Mouse (Mus musculus) adrenal gland, postnatal 10 days (tissue): Measurements from ENCODE around the gene Stra6. TPM values are rescaled to one million over a fixed set of nuclear protein-coding genes. Genes with fewer than 3 reads are reported as not detected.
A peak's percentile ranks its signal among the peaks of the same experiment; 100 is the strongest.

Experiments
- DNase-seq: peaks from one replicate; pipeline ENCODE4 v3.0.0; 2021; ENCODE audit warnings: mixed read lengths
- total RNA-seq, 2 experiments: library from RNA; stranded (reverse); gene quantifications; 2 replicates each; pipeline ENCODE4 v1.2.3; 2021

The Stra6 gene
- total RNA-seq, 2 experiments from 2014 or later, result 1.1 to 1.3 TPM

DNA sequence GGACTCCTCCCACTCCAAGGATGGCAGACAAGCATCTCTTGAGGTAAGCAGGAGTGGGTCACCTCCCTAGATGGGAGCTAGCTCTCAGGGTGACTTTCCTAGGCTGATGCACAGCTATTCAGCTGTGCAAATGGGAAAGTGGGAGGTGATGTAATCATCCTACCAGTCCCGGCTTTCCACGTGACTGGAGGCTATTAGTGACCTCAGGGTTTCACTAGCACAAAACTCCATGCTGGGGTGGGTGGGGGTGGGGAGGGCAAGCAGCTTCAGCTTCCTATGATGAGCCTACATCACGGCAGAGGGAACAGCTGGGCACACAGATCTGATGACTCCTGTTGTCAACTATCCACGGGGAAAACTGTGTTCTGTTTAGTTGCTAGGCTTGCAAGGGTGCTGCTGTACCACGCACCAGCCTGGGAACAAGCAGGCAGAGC, 111.2 kb downstream of the Stra6 start:
- no peak for DNase-seq

DNA sequence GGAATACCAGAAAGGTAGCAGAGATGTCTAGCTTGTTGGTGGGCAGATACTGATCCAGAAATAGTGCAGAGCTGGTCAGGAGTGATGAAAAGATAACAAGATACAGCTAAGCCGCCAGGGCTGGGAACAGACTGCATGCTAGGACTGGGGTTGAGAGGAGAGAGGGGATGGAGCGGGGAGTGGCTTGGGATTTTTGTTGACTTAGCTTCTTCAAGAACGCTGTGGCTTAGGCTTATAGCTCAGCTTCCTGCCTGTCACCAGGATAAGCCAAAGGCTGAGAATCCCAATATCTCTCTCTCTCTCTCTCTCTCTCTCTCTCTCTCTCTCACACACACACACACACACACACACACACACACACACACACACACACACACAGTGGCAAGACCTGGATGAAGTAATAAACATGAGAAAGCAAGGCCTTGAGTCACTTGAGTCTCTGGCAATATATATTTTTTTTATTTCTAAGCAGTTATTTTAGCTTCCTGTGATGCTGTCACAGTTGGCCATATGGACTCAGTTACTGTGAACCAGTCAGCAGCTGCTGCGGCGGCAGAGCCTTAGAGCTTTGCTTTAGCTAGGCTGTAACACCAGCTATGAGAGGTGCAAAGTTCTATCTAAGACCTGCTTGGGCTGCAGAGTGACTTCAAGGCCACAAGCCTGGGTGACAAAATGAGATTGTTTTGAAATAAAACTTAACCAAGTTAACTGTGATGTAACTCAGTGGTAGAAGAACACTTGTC, 112.3 kb downstream of the Stra6 start:
- no peak for DNase-seq

DNA sequence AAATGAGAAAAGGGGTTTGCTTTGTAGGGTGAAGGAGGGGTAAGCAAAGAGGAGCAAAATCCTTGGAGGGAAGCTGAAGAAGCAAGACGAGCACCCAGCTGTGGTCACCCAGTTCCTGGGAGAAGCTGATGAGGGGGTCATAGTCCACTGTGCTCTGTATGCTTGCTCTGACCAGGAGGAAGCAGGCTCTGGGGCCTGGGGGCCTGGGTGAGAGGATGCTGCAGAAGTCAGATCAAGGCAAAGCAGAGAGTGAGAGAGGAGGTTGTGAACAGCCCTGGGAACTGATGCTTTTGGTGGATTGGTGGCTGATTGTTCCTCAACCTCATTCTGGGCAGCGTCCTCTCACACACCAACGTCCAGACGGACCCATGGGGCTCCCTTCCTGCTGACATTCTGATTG, 113.6 kb downstream of the Stra6 start:
- DNase-seq, result no peak

- no peak for DNase-seq
Measured at GRCm38 (mm10) chr9:58179390-58179789, 115.8 kb downstream of the Stra6 start.

- DNase-seq, result no peak
Measured at GRCm38 (mm10) chr9:58184456-58184855, 120.9 kb downstream of the Stra6 start.

GRCm38 (mm10) chr9:58194222-58194621, 130.6 kb downstream of the Stra6 start:
- DNase-seq, result no peak

- DNase-seq, result no peak
Measured at GRCm38 (mm10) chr9:58195671-58196070, 132.1 kb downstream of the Stra6 start.

- no peak for DNase-seq
Measured at GRCm38 (mm10) chr9:58196141-58196540, 132.6 kb downstream of the Stra6 start.

DNA sequence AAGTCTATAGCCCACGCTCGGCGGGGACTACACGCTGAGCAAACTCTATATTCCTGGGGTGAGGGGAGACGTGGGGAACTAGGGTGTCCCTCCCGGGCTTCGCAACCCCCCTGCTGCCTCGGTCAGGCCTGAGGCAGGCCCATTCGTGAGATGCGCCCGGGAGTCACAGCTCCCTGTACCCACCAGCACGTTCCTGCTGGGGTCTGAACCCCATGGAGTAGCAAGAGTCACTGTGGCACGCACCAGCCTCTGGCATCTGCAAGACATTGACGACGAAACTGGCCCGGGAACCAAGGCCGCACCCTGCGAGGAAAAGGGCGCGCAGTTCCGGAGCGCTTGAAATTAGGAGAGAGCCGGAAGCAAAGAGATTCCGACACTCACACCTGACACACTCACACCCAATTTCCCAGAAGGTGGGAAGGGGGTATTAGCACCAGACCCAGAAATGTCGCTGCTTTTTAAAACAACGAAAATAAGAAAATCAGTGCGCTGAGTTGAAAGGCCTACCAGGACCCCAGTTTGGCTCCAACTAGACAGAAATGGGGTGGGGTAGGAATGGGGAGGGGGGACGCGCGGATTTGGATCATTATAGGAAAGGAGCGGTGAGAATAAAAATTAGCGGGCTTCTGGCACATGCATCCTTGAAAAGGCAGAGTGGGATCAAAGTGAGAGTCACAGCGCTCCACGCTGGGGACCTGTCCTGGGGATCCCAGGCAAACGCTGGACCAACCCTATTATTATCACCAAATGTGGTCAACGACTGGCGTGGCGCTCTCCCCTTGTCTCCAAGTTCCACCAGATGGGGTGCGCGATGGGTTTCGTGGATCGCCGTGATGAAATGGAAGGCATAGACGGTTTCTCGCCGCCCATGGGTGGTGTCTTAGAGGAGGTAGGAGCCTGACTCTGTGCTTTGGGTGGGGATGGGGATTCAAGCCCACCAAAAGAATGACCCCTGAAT, 133.3 kb downstream of the Stra6 start:
- peak; percentile 45 for DNase-seq

DNA sequence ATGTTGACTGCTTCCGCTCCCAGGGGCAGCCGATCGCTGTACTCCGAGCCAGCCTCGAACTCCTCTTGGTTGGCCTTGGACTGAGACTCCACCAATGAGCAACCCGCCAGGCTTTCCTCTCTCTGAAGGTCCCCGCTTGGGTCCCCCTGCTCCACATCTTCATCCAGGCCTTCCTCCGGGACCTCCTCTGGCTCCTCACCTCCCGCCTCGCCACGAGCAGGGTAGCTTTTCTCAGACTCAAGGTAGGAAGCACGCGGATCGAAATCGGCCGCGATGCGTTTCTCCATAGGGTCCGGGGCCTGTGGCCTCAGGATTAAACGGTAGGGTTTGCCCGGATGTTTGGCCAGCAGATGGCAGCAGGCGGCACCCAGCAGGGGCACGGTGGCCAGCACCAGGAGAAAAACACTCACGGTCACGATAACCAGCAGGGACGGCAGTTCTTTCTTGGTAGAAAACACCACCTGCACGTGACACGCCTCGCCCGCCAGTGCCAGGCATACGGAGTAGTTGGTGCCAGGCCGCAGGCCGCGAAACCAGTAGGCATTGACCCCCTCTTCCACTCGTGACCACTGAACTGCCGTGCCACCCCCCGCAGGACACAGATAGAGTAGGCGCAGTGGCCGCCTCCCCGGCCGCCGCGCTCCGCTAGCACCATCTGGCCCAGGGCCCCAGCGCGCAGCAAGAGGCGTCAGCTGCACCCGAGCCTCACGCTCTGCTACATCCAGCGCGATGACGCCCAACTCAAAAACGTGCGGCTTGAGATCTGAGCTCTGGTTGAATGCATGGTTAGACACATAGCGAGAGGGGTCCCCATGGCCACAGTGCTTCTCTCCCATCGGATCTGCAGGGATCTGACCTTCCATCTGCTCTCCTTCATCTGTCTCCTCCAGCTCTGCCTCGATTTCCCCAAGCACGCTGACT, 134.5 kb downstream of the Stra6 start:
- DNase-seq, result peak; percentile 72

DNA sequence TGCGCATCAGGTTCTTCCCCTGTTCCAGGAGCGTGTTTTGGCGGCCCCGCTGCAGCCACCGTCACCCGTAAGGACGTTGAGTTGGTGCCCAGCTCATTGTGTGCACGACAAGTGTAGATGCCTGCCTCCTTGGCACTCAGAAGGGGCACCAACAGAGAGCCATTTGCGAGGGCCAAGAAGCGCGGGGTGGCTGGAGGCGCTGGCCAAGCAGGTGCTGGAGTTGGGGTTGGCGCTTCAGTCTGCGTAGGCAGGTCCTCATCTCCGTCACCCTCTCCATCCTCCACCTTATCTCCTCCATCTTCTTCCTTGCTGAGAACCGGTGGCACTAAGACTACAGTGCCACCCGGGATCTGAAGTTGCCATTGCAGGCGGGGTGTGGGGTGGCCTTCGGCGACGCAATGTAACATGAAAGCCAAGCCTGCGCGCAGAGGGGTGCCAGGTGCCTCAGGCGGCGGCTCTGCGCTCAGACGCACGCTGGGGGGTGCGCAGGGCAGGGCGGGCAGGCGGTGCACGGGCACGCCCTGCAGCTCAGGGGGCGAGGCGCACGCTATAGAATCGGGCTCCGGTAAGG, 135.3 kb downstream of the Stra6 start:
- DNase-seq, result no peak

DNA sequence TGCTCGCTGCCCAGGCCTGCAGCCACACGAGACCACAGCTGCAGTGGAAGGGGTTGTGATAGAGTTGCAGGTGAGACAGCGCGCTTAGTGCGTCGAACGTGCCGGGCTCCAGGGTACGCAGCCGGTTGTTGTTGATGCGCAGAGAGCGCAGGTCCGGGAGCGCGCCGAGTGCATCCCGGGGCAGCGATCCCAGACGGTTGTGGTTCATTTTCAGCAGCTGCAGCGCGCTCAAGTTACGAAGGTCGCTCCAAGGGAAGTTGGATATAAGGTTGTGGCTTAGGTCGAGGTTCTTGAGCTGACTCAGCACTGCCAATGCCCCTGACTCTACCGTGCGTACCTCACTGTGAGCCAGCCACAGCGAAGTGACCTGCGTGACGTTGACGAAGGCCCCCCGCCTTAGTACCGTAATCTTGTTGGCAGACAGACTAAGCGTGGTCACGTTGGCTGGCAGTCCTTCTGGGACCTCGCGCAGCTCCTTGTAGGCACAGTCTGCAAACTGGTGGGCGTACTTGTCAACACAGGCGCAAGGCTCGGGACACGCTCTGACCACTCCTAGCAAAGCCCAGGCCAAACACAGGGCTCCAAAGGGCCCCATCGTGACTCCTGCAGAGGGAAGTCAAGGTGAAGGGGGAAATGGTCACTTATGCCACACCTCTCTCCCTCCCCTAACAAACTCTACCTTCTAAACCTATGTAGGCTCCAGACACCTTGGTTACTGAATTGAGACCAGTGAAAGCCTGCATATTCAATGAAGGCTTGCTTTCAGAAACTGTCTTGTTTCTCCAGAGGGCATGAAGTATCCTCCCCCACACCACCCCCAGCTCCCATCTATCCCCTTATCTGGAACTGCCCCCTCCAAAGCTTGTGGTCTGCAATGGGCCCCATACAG, 136.0 kb downstream of the Stra6 start:
- DNase-seq, result no peak

- no peak for DNase-seq
Measured at GRCm38 (mm10) chr9:58200270-58201090, 136.9 kb downstream of the Stra6 start.

DNA sequence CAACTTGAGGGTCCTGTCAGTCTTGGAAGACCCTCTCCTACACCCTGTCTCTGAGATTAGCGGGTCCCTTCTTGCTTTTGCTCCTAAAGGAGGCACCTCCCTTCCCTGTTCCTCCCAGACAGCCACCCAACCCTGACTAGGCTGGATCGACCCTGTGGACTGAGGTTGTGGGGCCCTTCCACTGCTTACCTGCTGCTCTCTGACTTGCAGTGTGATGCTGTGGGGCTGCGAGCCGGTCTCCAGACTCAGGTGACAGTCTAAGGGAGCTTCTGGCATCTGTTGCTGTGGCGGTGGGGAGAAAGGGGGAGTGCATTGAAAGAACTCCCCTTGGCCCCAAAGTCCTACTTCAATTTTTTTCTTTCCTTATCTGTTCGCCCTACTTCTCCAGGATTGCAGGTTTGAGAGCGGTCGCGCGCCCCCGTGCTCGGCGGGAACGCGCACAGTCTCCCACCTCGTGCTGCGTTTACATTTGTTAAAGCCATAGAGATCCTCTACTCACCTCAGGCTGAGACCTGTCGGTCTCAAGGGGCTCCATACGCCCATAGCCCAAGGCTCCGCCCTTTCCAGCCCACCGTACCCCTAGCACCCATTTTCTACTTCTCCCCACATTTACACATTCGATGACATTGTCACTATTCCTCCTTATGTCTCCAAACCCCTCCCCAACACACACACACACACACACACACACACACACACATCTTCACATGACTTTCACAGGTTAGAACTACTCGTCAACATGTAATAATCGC, 137.7 kb downstream of the Stra6 start:
- no peak for DNase-seq

- DNase-seq, result no peak
Measured at GRCm38 (mm10) chr9:58201861-58202549, 138.4 kb downstream of the Stra6 start.

DNA sequence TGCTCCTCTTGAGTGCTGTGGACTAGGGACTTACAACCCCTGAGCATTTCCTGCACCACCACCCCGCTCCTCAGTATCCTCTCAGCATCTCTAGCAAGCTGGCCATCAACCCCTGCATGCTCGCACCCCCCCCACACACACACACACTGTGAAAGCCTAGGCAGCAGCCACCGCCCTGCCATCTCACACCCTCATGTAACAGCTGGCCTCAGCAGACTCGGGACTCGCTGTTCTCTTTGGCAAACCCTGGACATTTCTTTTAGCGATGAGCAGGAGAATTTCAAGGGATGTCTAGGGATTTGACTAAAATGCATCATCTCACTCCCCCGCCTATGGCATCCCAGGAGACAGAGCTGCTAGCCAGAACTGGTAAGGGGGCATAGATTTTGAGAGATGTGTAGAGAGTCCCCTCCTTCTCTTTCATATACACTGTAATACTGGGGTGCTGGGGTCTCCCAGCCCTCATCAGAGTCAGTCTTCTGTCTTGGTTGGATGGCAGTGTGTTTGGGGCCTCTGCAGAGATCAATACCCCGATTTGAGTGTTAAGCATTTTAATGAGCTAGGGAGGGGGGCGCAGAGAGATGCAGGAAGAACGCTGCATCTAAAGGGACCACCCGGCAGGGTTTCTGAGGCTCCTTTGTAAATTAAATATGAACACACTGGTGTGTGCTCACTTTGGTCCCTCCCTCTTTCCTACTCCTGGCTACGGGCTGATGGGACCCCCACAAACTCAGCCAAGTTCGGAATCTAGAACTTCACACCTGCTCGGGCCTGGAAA, 139.3 kb downstream of the Stra6 start:
- no peak for DNase-seq
